Mouse (Mus musculus) thymus, postnatal 36 days (tissue): ENCODE measurements around the gene Ctcfl.
A peak's percentile ranks its signal among the peaks of the same experiment; 100 is the strongest.

Experiments used
- DNase-seq, 2 experiments: peaks; one replicate each; pipeline ENCODE4 v3.0.0; 2022; ENCODE audit warnings: mixed read lengths in 2 of 2

The Ctcfl gene

DNA sequence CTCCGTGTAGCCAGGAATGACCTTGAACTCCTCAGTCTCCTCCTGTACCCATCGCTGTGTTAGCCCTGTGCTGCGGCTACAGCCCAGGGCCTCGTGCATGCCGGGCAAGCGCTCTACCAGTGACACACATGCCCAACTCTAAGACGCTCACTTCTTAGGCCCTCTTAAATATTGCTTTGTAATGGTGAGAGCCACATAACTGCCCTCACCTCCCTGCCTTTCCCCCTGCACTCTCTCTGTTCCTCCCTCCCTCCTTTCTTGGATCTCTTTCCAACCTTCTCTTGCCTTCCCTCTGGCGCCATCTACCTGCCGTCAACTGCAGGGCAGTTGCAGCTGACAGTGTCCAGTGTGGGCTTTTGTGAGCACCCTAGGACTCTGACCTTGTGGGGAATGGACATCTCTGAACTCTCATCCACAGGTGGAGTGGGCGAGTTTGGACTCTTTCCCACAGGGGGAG, 38.5 kb downstream of the Ctcfl start:
- DNase-seq, result peak; percentile 83 to 84

DNA sequence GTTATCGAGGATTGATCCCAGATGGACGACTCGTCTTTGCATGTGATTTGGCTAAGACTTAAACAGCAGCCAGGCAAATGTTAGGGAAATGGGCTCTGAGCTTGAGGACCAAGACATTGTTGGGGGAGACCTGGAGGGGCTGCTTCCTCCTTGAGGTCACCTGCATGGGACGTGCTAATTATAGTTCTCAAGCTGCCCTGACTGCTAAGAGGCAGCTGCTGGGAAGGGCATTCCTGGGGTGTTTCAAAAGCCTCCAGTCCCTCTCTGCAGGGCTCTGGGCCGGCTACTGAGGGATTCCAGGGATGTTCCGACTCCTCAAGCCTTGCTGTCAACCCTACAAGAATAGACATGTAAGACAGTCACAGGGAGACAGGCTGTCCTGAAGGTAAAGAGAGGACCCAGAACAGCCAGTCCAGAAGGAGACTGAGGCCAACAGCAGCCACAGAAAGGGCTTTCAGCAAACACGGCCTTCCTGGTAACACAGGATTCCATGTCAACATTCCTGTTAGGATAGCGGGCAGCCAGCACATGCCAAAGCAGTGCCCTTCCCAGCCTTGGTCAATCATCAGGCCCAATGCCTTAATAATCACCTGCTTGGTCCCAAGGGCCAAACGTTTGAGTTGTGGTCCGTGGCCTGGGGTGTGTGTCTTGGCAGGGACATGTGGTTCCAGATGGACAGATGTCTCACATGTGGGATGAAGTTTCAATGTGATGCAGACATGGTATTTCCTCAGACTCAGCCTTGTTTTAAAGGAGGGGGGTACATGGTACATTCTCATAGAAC, 39.4 kb downstream of the Ctcfl start:
- no peak for DNase-seq

DNA sequence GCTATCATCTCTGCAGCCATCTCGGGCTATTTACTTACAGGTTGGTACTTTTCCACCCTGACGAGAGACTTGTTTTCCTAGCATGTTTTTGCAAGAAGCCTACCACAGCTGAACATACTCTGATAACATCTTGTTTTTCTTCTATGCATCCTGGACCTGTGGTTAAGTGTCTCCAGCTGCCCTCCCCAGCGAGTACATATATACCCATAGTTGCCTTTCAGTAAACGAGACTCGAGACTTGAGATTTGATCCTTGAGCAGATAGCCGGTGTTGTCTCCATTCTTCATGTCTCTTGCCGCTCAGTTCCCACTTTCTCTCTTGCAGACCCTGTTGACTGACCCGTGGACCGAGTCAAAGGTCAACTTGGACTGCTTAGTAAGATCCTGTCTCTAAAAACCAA, 42.4 kb downstream of the Ctcfl start:
- no peak for DNase-seq

DNA sequence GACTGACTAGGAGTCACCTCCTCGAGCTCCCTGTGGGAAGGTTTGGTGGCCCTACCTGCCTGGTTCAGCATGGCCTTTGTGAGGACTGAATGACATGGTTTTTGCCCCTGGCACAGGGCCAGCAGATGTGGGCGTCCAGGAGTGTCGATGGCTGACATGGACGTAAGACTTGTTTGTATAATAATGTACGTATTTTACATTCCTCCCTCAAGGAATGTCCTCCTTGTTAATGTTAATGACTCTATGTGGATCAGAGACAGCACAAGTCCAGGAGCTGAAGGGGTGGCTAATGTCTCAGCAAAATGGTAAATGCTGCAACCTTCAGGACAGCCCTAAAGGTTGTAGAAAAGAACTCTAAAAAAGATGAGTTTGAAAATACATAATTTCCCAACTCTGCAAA, 45.7 kb downstream of the Ctcfl start:
- no peak for DNase-seq

DNA sequence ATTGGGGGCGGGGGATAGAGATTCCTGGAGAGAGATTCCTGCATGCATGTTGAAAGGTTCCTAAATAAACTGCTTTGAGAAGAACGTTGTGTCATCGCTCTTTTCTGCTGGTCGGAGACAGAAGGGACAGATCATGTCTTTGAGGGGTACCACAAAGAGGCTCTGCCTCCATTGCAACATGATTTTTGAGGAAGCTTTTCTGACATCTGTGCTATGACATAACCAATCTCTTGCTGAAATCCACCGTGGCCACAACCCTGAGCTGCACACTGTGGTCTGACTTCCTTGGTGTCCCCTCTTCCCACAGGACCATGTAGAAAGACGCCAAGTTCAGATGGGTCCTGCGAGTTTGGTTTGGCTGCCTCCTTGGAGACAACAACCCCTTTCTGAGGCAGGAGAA, 46.4 kb downstream of the Ctcfl start:
- DNase-seq, result no peak

DNA sequence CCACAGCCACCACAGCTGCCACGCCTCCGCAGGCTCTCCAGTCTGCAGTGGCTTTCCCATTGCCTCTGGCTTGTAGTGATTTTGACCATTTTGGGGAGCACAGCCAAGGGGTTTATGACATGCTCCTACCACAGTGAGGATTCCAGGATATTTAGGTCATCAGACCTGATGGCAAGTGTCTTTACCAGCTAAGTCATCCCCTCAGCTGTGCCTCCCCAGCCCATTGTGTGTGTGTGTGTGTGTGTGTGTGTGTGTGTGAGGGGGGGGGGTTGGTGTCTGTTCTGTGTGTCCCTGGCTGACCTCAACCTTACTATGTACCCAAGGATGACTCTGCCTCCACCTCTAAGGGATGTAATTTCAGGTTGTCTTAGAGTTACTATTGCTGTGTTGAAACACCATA, 54.5 kb downstream of the Ctcfl start:
- DNase-seq, result no peak

DNA sequence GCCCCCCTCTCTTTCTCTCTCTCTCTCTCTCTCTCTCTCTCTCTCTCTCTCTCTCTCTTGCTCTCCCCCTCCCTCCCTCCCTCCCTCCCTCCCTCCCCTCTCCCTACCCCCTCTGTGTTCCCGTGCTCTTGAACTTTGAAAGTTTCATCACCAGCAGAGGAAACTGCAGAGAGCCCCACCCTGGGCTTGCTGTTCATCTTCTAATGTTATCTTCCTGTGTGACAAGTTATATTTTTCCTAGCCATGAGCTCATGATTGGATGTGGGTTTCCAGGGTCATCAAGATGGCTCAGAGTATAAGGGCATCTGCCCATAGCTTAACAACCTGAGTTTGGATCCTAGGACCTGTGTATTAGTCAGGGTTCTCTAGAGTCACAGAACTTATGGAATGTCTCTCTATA, 56.1 kb downstream of the Ctcfl start:
- DNase-seq, result no peak

DNA sequence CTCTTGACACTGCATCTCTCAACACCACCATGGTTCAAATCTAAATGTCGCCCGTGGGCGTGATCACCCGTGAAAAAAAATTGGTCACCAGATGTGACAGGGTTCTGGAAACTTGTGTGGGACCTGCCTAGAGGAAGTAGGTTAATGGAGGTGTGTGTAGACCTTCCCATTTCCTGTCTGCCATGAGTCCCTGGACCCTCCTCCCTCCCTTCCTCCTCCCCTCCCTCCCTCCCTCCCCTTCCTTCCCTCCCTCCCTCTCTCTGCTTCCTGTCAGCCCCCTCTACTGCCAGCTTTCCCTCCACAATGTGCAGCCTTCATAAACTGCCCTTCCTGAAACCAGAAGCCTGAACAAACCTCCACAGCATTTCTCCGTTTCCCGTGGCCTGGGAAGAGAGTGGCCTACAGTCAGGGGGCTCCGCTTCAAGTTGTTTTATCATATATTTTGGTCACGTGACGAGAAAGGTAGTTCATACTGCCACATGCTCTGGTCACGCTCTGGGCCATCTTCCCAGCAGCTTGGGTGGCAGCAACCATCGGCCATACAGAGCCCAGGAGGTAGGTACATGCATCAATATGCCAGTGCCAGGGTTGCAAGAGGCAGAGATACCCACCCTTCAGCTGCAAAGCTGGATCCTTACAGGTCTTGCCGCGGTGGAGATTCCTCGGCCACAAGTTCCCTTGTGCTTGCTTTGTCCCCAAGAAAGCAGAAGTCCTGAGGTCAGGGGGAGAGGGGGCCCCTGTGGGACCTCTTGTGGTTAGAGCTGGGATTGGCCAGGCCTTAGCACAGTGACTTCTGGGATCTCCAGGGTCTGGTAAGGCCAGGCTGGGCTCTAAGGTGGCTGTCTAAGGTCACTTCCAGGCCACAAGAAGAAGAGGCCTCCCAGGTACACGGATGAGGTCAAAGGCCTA, 57.6 kb downstream of the Ctcfl start:
- DNase-seq, result peak; percentile 21 to 34

DNA sequence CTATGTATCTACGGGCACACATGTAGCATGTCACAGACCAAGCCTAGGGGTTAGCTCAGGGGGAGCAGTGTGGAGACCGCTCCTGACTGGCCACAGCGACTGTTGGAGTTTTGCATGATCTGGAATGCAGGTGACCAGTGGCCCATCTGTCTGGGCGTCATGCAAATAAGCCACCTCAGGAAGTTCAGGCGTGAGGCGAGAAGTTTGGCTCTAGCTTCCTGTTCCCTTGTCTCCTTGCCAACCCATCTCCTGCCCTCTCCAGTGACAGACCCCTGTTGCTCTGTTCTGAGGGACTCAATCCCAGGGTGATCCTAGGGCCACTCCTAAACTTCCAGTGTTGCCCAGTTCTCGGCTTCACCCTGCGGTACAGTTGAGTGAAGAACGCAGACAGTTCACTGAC, 58.9 kb downstream of the Ctcfl start:
- DNase-seq, result peak; percentile 14 to 31

DNA sequence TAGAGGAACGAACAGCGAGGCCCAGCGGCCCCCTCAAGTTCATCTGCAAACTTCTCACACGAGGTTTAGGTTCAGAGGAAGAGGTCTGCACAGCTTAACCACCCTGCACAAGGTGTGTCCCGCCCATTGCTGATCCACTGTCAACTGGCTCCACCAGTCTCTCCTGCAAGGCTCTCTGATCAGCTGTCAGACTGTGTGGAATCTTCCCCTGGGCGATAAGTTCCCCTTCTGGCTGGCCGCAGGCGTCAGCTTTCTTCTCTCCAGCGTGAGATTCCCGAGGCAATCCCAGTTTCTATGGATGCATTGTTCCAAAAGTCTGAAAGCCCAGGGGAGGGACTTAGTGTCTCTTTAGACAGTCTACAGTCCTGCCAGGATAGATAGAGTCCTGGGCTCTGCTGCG, 61.1 kb downstream of the Ctcfl start:
- DNase-seq, result peak in 1 of 2 experiments; percentile 11

DNA sequence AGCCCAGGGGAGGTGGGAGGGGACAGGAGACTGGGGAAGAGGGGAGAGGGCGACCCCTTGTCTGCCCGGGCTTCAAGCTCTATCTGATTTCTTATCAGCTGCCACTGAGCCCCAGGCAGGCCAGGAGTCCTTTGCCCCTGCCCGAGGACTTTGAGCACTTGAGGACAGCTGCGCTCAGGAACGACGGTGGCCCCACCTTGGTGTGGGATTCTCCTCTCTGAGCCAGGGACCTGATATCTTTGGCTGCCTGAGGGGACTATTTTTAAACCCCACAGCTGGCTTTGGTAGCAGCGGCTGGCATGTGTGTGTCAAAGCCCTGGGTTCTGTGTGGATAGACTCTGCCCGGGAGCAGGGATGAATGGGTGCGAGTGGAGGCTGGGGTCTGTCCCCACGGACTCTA, 61.7 kb downstream of the Ctcfl start:
- DNase-seq, result peak in 1 of 2 experiments; percentile 9

DNA sequence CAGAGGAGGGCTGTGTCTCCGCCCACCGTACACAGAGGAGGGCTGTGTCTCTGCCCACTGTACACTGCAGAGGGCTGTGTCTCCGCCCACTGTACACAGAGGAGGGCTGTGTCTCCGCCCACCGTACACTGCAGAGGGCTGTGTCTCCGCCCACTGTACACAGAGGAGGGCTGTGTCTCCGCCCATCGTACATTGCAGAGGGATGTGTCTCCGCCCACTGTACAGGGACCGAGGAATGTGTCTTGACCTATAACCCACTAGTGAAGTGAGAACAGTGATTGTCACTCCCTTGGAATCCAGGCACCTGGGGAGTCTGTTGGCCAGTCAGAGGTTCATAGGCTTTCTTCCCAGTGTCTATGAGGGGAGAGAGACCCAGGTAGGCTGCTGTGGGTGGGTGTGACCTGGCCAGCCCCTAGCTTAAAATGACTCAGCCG, 62.4 kb downstream of the Ctcfl start:
- DNase-seq, result peak; percentile 25 to 63

DNA sequence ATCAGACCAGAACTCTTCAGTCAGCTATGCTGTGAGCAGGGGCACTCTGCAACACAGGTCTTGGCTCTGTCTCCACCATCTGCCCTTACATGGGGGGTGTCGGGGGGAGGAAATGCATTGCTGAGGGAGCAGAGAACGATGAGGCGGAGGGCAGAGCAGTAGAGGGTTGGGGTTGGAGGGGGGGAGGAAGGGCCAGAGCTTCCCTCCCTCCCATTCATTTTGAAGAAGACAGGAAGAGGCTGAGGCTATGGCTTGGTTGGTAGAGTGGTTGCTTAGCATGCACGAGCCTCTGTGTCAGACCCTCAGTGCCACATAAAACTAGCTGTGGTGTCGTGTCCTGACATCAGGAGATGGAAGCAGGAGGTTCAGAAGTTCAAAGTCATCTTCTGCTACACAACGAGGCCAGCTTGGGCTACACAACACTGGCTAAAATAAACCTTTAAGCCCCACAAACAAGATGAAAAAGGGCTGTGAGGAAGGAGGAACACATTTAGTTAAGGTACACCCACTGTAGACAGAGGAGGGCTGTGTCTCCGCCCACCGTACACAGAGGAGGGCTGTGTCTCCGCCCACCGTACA, 62.9 kb downstream of the Ctcfl start:
- DNase-seq, result peak; percentile 34 to 54

DNA sequence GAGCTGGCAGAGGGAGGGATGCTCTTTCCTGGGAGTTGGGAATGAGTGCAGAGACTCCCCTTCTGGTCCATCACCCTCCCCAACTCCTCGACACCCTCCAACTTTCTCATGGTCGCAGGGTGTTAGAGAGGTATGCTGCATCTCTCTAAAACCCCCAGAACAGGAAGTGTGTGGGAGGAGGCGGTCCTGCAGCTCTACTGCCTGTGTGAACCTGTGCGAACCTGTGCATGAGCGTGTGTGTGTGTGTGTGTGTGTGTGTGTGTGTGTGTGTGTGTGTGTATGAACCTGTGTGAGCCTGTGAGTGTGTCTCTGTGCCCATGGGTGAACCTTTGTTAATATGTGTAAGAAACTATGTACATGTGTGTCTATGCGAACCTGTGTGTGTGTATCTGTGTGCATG, 65.5 kb downstream of the Ctcfl start:
- DNase-seq, result peak; percentile 65 to 72

DNA sequence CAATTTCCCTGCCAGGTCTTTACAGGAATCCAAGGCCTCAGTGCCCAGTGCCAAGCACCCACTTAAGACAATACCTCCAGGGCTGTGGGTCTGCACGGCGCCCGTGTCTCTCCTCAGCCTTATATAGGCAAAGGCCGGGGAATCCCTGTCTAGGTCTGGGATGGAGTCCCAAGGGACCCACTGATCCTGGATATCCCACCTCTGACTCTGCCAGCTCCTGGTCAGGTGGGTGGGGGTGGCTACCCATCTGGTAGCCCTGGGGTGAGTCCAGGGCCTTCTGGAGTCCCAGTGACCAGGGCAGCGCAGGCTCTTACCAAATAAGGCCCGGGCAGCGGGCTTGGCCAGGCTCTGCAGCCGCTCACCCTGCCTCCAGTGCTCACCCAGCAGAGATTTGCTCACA, 66.4 kb downstream of the Ctcfl start:
- peak; percentile 3 to 28 for DNase-seq

DNA sequence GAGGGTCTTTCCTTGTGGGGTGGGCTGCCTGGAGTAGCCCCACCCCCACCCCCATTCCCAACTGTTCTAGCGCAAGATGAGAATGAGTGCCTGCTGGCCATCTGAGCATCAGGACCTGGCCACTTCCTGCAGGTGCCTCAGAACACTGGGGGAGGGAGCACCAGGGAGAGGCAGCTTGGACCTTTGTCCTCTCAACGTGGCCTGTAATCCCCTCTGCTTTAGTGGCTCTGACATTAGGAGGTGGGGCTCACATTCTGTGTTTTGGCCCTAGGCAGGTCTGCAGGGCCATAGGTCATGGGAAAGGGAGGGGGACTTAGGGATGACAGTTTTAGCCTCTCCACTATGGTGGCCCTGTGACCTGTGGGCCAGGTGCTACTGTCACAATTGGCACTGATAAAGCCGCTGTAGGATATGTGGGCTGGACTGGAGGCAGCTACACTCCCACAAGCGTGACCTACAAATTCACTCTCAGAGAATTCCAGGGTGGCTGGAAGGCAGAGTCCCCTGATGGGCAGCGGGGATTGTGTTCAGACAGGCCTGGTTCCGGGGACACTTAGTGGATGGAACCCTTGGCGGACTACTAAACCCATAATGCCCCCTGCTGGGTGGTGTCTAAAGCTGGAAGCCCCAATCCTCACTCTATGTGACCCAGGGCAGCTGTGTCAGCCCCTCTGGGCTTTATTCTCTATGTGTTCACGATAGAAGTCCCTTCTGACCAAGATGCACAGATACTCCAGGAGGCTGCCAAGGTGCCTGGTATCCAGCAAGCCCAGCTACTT, 68.5 kb downstream of the Ctcfl start:
- peak; percentile 17 to 29 for DNase-seq

DNA sequence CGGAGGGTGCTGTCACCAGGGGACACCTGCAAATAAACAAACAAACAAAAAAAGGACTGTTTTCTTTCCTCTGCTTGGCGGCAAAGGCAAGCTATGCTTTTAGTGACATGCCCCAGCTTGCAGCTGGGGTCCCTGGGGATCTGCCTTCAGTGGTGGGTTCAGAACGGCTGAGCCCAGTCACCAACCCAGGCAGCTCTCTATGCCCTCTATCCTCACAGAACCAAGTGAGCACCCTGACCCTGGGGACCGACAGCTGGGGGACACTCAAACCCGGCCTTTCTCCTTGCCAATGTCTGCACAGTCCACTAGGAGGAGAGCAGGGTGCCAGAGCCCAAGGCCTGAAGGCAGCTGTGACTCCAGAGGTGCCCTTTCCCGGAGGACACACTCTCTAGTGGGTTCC, 69.5 kb downstream of the Ctcfl start:
- DNase-seq, result peak; percentile 9 to 11

DNA sequence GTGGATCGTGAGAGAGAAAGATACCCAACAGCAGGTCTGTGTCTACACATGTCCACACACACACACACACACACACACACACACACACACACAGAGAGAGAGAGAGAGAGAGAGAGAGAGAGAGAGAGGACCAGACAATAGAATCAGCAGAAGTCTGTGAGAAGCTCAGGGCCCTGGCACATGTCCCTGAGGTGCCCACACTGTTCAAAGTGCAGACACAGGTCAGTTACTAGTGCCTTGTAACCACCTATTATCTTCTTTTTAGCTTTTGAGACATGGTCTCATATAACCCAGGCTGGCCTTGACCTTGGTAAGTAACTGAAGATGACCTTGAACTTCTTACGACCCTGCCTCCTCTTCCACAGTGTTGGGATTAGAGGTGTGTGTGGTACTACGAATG, 70.1 kb downstream of the Ctcfl start:
- no peak for DNase-seq

DNA sequence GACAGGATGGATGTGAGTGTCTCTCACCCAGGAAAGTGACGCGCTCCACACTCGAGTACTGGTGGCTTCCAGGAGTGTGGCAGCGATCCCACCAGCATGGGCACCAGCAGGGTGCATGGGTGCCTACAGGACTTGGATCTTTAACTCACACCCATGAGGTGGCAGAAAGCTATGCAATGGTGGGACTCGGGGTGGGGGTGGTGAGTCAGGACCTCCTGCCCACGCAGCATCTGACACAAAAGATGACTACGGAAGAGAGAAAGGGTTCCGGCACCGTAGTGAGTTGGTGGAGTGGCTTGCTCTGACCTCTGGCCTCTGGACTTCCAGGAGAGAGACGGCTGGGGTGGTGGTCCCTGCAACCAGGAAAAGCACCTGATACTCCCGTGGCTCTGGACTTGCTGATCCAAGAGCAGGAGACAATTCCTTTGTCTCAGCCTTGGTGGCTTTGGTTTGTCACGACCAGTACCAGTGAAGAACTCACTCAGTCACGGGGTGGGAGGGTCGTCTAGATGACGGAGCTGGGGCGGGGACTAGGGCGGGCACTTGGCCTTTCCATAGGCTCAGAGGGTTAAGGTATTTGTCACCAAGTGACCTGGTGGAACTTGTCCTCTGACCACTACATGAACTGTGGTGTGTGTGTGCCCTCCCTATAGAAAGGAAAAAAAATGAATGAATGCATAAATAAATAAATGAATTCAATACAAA, 71.1 kb downstream of the Ctcfl start:
- DNase-seq, result no peak

DNA sequence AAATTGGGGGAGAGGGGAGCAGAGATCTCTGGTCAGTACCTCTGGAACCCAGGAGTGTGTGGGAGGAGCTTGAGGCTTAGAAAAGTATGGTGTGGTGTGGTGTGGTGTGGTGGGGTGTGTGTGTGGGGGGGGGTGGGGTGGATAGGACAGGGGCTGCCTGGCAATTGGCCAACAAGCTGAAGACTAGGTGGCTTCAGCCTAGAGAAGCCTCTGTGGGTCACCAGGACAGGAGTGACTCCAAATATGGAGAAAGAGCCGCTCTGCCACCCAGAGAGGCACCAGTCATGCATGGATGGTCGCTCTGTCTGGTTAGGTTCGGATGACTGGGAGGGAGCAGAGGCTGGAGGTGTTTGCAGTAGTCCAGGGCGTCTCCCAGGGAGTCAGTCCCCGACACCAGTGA, 71.9 kb downstream of the Ctcfl start:
- DNase-seq, result no peak

DNA sequence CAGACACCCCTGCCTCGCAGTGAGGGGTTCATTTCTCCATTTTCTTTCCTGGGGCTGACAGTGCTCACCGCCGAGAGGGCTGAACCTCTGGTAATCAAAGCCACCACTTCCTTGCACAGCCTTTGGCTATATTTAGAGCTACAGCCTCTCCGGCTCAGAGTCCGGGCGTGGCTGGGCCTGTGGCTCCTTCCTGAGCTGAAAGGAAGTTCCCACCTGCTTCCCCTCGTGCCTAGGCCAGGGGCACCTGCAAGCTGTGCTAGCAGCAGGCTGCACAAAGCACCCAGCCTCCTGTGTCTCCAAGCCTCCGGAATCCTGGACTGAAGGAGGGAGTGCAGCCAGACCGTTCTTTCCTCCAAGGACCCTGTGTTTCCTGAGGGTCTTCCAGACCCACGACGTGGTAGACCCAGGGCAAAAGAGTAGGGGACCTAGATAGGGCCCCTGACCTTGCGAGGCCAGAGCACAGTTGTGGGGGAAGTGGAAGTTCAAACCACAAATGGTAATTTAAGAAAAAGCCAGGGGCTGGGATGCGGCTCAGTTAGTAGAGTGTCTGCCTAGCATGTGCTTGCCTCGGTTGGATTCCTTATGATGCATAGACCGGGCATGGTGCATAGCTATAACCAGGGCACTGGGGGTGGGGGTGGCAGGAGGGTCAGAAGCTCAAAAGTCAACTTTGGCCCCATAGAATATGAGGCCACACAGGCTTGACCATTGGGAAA, 72.6 kb downstream of the Ctcfl start:
- DNase-seq, result peak; percentile 82 to 91
